Mouse (Mus musculus) embryonic facial prominence, embryonic 14.5 days (tissue): ENCODE data around the gene Fads6. TPM values are rescaled to one million over a fixed set of nuclear protein-coding genes. Genes with fewer than 3 reads are reported as not detected.
A peak's percentile ranks its signal among the peaks of the same experiment; 100 is the strongest.

Source experiments
- ATAC-seq: fragments of 200-750 bp; cut with Nextera tagmentation; 2 replicates; pipeline ENCODE4 v1.8.0; 2017; ENCODE audit warnings: low read depth, moderate number of reproducible peaks, moderate TSS enrichment
- DNase-seq: peaks from one replicate; pipeline ENCODE4 v3.0.0-alpha.2; 2015; ENCODE audit warnings: low spot score
- H3K27ac ChIP-seq: fragments of 300-500 bp; sonication (generic); replicated peaks from 2 replicates; pipeline ENCODE4 v1.5.1; 2014; ENCODE audit warnings: low read depth, mild to moderate bottlenecking, low read length, moderate library complexity
- H3K27me3 ChIP-seq: fragments of 300-500 bp; sonication (generic); replicated peaks from 2 replicates; pipeline ENCODE4 v1.6.1; 2014; ENCODE audit warnings: low read length; ENCODE audit not compliant: control insufficient read depth, insufficient read depth
- H3K36me3 ChIP-seq: fragments of 300-500 bp; sonication (generic); 2 replicates; pipeline ENCODE4 v1.6.1; 2014; ENCODE audit warnings: low read length, mixed read lengths; ENCODE audit not compliant: control insufficient read depth, insufficient read depth
- H3K4me1 ChIP-seq: fragments of 300-500 bp; sonication (generic); 2 replicates; pipeline ENCODE4 v1.6.1; 2014; ENCODE audit warnings: antibody characterized with exemption, low read length; ENCODE audit not compliant: control insufficient read depth, insufficient read depth
- H3K4me2 ChIP-seq: fragments of 300-500 bp; sonication (generic); 2 replicates; pipeline ENCODE4 v1.6.1; 2014; ENCODE audit warnings: low read depth, mild to moderate bottlenecking, low read length, moderate library complexity, mixed read lengths
- H3K4me3 ChIP-seq: fragments of 300-500 bp; sonication (generic); 2 replicates; pipeline ENCODE4 v1.5.1; 2014; ENCODE audit warnings: low read depth, mild to moderate bottlenecking, low read length
- H3K9ac ChIP-seq: fragments of 300-500 bp; sonication (generic); 2 replicates; pipeline ENCODE4 v1.6.1; 2014; ENCODE audit warnings: low read depth, mild to moderate bottlenecking, low read length, moderate library complexity, mixed read lengths
- H3K9me3 ChIP-seq: fragments of 300-500 bp; sonication (generic); 2 replicates; pipeline ENCODE4 v1.6.1; 2016; ENCODE audit warnings: low read length; ENCODE audit not compliant: control insufficient read depth
- WGBS: fragments of 180-500 bp; shearing (Covaris S2); extraction: QIAGEN DNeasy Blood & Tissue Kit; methylation state at CpG from one replicate; pipeline ENCODE4 v1.1.7; 2014; 5-methylcytosine and 5-hydroxymethylcytosine counted together
- polyA plus RNA-seq: library from polyadenylated mRNA; unstranded; fragments of >200 nt; fragmentation: Nextera tagmentation; extraction: Ambion mirVana; gene quantifications from 2 replicates; pipeline ENCODE4 v1.2.1, GENCODE M21; 2014

Fads6 gene
- 0.24 and 0.52 TPM in 2 replicates for polyA plus RNA-seq

DNA sequence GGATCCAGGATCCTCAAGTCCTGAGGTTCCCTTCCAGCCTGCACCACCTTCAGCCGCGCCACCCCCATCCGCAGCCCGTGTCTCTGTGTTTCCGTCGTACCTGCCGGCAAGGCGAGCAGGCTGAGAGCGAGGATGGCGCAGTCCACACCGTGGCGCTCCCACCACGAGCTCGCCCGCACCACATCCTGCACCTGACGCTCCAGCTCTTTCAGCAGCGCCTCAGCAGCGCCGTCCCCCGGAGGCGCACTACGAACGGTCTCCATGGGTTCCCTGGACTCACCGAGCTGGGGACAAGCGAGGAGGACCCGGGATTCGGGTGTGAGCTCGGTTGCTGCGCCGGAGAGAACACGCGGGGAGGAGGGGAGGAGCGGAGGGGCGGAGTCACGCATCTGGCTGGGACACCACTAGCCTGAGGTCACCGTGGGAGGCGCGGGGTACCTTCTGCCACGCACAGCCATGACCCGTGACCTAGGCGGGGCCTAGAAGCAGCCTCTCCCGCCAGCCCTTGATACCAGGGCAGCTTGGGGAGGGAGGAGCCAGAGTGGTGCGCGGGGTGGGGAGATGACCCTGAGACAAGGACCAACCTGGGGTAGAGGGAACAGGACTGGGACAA is at the start of gene Fads6:
TSS of gene Fads6 (minus strand) at position 450 of the 613 bp plus-strand sequence.
- H3K27me3 ChIP-seq, result peaks cover 32% of the 10 kb centered on the region
- H3K4me2 ChIP-seq, result peak within 1 kb of the TSS; percentile 84
- H3K27ac ChIP-seq, result no peak within 1 kb of the TSS
- H3K4me3 ChIP-seq, result peak within 1 kb of the TSS; percentile 45
- DNase-seq (peak; percentile 57), ATAC-seq (peak; percentile 81)
- WGBS, result under 1% methylated on average over 36 of the region's 44 CpGs
- H3K9me3 ChIP-seq, result no peaks in the 10 kb centered on the region
- H3K9ac ChIP-seq, result peak within 1 kb of the TSS; percentile 54
- H3K36me3 ChIP-seq, result no peaks in the 10 kb centered on the region
- no peaks in the 10 kb centered on the region for H3K4me1 ChIP-seq

DNA sequence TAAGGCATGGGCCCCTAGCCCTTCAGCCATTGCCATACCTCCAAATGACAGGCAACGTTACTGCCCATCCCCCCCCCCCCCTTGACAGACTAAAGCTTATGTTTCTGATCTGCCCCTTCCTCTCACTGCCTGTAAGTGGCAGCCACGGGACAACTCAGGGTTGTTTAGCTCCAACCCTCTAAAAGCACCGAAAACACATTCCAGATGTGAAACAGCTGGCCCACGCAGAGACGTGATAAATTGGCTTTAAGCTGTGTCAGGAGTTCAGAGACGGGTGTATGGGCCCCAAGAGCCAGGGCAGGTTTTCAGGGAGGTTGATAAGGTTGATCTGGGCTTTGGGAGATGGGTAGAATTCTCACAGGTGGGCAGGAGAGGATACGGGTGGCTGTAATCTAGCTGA is 48.1 kb upstream of the Fads6 start:
- DNase-seq (peak; percentile 72), ATAC-seq (peak; percentile 50; the same call in 1 of the 2 replicates)
- Histone ChIP-seq H3K4me1 (peaks cover 19% of the 10 kb centered on the region), H3K27me3 (peaks cover 11% of the 10 kb centered on the region), H3K9me3 (no peaks in the 10 kb centered on the region), H3K4me3 (no peak overlapping the region), H3K9ac (no peak overlapping the region), H3K4me2 (no peak overlapping the region), H3K27ac (no peak overlapping the region), H3K36me3 (no peaks in the 10 kb centered on the region)
- 19% methylated on average over 7 of the region's 7 CpGs for WGBS

DNA sequence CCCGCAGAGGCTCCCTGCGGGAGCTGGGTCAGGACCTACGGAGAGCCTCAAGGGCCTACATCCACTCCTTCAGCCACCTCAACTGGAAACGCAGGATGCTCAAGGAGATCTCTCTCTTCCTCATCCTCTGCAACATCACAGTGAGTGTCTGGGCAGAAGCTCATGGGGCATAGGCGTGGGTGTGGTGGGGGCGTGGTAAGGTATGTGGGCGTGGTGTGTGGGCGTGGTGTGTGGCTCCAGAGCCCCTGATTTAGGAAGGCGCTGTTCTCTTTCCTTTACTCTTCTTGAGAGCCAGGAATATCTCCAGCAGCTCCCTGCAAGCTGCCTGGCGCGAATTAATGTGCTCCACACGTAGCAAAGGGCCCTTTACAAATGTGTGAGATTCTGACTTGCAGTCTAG is 47.5 kb upstream of the Fads6 start:
- Histone ChIP-seq H3K27me3 (peaks cover 11% of the 10 kb centered on the region), H3K9ac (no peak overlapping the region), H3K9me3 (no peaks in the 10 kb centered on the region), H3K4me1 (peaks cover 19% of the 10 kb centered on the region), H3K27ac (no peak overlapping the region), H3K4me2 (no peak overlapping the region), H3K4me3 (no peak overlapping the region), H3K36me3 (no peaks in the 10 kb centered on the region)
- 13% methylated on average over 12 of the region's 12 CpGs for WGBS
- DNase-seq (no peak), ATAC-seq (no peak)

DNA sequence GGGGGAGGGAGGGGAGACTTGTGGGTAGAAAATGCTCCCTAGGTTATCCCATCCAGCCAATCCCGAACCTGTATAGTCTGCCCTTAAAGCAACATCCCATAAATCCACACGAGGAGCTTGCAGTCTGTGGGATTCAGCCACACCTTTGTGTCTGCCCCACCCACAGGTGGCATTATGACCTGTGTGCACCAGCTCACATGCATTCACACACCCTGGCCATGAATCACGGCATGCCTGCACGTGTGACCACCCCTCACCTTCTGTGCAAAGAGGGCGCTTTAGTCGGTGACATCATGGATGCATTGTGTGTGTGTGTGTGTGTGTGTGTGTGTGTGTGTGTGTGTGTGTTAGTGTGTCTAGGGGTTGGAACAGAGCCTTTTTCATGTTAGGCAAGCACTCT is 44.4 kb upstream of the Fads6 start:
- peaks cover 19% of the 10 kb centered on the region for H3K4me1 ChIP-seq
- 68% methylated on average over 6 of the region's 6 CpGs for WGBS
- H3K27me3 ChIP-seq, result peaks cover 11% of the 10 kb centered on the region
- H3K4me2 ChIP-seq, result no peak overlapping the region
- ATAC-seq (no peak), DNase-seq (no peak)
- H3K9ac ChIP-seq, result no peak overlapping the region
- no peak overlapping the region for H3K4me3 ChIP-seq
- no peaks in the 10 kb centered on the region for H3K36me3 ChIP-seq
- H3K9me3 ChIP-seq, result no peaks in the 10 kb centered on the region
- no peak overlapping the region for H3K27ac ChIP-seq

DNA sequence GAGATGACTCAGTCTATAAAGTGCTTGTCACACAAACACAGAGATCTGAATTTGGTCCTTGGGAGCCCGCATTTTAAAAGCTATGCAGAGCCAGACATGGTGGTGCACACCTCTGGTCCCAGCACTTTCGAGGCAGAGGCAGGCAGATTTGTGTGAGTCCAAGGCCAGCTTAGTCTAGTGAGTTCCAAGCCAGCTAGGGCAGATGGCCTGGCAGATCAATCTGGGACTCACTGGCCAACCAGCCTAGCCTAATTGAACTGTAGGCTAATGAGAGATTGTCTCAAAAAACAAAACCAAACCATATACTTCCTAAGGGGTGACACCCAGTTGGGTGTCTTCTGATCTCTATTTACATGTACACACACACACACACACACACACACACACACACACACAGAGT is 43.8 kb upstream of the Fads6 start:
- 66% methylated on average over 2 of the region's 2 CpGs for WGBS
- Histone ChIP-seq H3K9me3 (no peaks in the 10 kb centered on the region), H3K4me2 (no peak overlapping the region), H3K36me3 (no peaks in the 10 kb centered on the region), H3K27me3 (peaks cover 13% of the 10 kb centered on the region), H3K4me1 (peaks cover 14% of the 10 kb centered on the region), H3K4me3 (no peak overlapping the region), H3K9ac (no peak overlapping the region), H3K27ac (no peak overlapping the region)
- no peak for DNase-seq
- ATAC-seq, result no peak

DNA sequence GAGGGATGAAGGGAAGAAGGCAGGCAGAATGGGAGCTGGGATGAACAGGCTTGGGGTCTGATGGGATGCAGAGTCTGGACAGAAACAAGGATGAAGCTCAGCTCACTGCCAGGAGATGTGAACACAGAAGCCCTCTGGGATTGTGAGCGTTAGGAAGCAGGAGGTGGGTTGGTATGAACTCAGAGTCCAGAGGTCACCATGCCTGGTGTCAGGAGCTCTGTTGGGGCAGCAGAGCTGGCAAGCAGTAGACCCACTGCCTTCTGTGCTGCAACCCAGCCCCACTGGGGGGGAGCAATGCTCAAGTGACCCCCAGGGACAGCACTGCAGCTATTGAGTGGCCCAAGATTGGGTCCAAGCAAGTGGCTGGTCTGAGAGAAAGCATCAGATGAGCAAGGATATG is 40.4 kb upstream of the Fads6 start:
- DNase-seq, result no peak
- no peak overlapping the region for H3K4me2 ChIP-seq
- 69% methylated on average over 1 of the region's 1 CpGs for WGBS
- no peak overlapping the region for H3K9ac ChIP-seq
- ATAC-seq, result no peak
- H3K9me3 ChIP-seq, result no peaks in the 10 kb centered on the region
- H3K27ac ChIP-seq, result no peak overlapping the region
- H3K27me3 ChIP-seq, result peaks cover 36% of the 10 kb centered on the region
- no peaks in the 10 kb centered on the region for H3K36me3 ChIP-seq
- H3K4me3 ChIP-seq, result no peak overlapping the region
- H3K4me1 ChIP-seq, result no peaks in the 10 kb centered on the region

DNA sequence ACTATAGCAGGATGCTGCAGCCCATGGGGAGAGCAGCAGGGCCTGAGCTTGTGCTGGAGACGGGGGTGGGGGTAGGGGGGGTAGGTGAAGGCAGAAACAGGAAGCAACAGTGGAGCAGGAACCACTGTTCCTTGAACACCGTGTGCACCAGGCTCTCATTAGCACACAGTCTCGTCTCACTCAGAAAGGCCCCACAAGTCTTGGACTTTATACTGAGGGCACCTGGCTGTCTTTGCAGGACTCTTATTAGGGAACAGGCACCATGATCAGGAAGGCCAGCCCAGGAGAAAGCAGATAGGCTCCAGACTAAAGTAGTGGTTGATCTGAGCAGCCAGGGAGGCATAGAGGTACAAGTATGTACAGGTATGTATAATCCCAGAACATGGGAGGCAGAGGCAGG is 39.9 kb upstream of the Fads6 start:
- Histone ChIP-seq H3K9me3 (no peaks in the 10 kb centered on the region), H3K4me1 (no peaks in the 10 kb centered on the region), H3K4me2 (no peak overlapping the region), H3K27ac (no peak overlapping the region), H3K9ac (no peak overlapping the region), H3K27me3 (peaks cover 41% of the 10 kb centered on the region), H3K36me3 (no peaks in the 10 kb centered on the region), H3K4me3 (no peak overlapping the region)
- ATAC-seq (no peak), DNase-seq (no peak)
- WGBS, result 63% methylated on average over 3 of the region's 3 CpGs

DNA sequence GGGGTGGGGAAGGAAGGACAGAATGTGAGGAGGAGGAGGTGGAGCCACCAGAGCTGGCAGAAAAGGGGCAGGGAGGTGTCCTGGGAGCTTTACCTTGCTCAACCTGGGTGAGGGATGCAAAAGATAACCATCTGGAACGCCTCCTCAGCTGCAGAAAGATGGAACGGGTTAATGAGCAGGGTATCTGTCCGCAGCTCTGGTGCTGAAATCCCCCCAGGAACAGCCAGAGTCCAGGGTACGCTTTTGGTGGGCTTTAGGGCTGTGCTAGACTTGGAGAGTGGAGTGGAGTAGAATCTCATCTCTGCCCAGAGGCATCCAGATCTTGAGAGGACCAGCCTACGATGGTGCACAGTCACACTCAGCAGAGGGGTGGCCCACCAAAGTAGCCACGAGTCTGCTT is 38.7 kb upstream of the Fads6 start:
- Histone ChIP-seq H3K4me2 (no peak overlapping the region), H3K36me3 (no peaks in the 10 kb centered on the region), H3K27me3 (peaks cover 50% of the 10 kb centered on the region), H3K9me3 (no peaks in the 10 kb centered on the region), H3K4me1 (no peaks in the 10 kb centered on the region), H3K27ac (no peak overlapping the region), H3K9ac (no peak overlapping the region), H3K4me3 (no peak overlapping the region)
- no peak for DNase-seq
- 13% methylated on average over 6 of the region's 6 CpGs for WGBS
- ATAC-seq, result no peak

DNA sequence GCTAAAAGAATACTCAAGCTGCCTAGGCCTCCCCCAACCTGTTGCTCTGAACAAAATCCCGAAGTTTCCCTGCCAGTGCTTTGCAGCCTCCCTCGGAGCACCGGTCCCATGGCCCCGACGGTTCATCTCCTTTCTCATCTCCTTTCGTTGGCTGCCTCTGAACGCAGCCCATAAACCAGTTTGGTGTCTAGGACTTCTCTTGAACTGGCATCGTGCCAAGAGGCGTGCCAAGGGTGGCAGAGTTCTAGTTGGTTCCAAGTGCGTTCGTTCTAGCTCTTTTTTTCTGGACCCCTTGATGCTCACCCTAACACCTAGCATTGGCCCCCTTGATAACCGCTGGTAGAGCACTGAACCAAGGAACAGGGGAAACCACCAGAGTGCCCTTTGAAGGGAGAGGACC is 37.8 kb upstream of the Fads6 start:
- Histone ChIP-seq H3K4me1 (no peaks in the 10 kb centered on the region), H3K4me2 (no peak overlapping the region; the same call in 1 of the 2 replicates), H3K27me3 (peaks cover 50% of the 10 kb centered on the region), H3K36me3 (no peaks in the 10 kb centered on the region), H3K9ac (no peak overlapping the region), H3K4me3 (no peak overlapping the region), H3K27ac (no peak overlapping the region), H3K9me3 (no peaks in the 10 kb centered on the region)
- DNase-seq (no peak), ATAC-seq (no peak)
- WGBS, result 57% methylated on average over 12 of the region's 12 CpGs
